Mouse (Mus musculus): ENCODE measurements around the gene Lmo3. TPM values are rescaled to one million over a fixed set of nuclear protein-coding genes. Genes with fewer than 3 reads are reported as not detected.

The Lmo3 gene
- polyA plus RNA-seq, 1 experiment from 2014 or later: 191 TPM

DNA sequence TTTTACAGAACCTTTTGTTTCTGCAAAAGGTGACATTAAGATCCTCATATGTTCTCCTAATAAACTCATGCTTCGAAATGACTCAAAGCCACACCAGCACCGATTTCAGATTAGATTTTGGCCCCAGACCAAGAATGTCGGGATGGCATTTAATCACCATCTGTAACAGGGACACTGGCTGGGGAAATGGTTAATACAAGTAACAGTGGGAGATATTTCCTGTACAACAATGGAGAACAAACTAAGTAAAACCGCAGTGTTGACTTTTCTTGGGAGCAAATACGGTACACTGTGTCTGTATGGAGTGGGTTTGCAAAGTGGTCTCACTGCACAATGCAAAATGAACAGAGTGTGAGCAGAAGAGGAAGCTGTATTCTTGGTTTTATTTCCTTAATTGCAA, 217.7 kb downstream of the Lmo3 start:
- Histone ChIP-seq H3K4me3 (ENCODE audit: low read depth, low read length) (no peak overlapping the region), H3K4me2 (ENCODE audit: low read length) (no peak overlapping the region), H3K9me3 (replicated peaks; ENCODE audit: control insufficient read depth, low read length, poor library complexity, severe bottlenecking) (no peaks in the 10 kb centered on the region), H3K27me3 (ENCODE audit: control insufficient read depth, insufficient read depth, low read depth, low read length) (no peaks in the 10 kb centered on the region), H3K9ac (ENCODE audit: low read depth, low read length) (no peak overlapping the region), H3K27ac (ENCODE audit: low read length) (no peak overlapping the region), H3K36me3 (ENCODE audit: control insufficient read depth, insufficient read depth, low read length) (no peaks in the 10 kb centered on the region), H3K4me1 (ENCODE audit: control insufficient read depth, insufficient read depth, low read length) (no peaks in the 10 kb centered on the region)
- no peak for ATAC-seq
- 68% methylated on average over 5 of the region's 5 CpGs for WGBS

DNA sequence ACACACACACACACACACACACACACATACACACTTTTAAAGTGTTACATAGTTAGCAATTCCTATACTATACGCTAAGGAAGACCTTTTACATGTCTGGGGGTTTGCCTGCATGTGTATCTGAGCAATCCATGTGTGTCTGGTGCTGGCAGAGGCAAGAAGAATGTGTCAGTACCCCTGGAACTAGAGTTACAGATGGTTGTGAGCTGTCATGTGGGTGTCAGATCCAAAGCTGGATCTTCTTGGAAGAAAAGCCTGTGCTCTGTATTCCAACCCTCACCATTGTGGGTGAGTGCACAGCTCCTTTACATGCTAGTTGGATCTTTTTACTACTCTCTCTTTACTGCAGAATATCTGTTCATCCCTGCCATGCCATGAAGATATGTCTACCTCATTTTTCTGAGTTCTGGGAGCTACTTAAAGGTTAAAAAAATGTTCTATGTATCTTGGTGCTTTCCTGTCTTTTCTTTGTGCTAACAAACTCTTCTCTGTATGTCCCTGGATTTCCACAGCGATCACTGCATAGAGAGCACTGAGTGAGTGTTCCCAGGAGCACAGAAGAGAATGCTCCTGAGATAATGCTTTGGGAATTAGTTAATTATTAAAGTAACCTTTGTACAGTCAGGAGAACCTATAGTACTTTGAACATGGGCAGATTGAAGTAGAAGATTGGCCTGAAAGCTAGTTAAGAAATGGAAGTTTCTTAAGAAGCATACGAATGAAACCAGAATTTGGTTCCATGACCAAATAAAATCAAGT, 231.0 kb downstream of the Lmo3 start:
- ATAC-seq: no peak
- Histone ChIP-seq H3K9ac (ENCODE audit: low read depth, low read length) (no peak overlapping the region), H3K36me3 (ENCODE audit: control insufficient read depth, insufficient read depth, low read length) (no peaks in the 10 kb centered on the region), H3K4me1 (ENCODE audit: control insufficient read depth, insufficient read depth, low read length) (no peaks in the 10 kb centered on the region), H3K27ac (ENCODE audit: low read length) (no peak overlapping the region), H3K4me2 (ENCODE audit: low read length) (no peak overlapping the region), H3K27me3 (ENCODE audit: control insufficient read depth, insufficient read depth, low read depth, low read length) (no peaks in the 10 kb centered on the region), H3K4me3 (ENCODE audit: low read depth, low read length) (no peak overlapping the region), H3K9me3 (replicated peaks; ENCODE audit: control insufficient read depth, low read length, poor library complexity, severe bottlenecking) (no peaks in the 10 kb centered on the region)
- WGBS: 84% methylated on average over 3 of the region's 3 CpGs

DNA sequence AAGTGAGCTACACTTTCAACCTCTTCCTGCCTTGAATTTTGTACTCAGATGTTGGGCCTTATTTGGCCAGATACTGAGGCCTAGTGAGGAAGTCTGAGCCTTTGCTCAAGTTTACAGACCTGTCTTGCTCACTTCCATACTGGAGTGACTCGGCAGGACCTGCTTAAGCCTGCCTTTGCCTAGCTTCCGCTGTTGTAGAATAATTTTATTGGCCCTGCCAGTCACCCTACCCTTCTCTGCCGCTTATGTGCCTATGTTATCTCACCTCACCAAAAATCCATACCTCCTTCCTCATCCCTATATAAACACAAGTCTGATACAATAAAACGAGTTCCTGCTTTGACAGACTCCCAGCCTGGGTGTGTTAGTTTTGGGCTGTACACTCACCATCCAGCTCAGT, 235.2 kb downstream of the Lmo3 start:
- 92% methylated on average over 4 of the region's 4 CpGs for WGBS
- peaks cover 6% of the 10 kb centered on the region; the same call in 1 of the 2 replicates for H3K9me3 ChIP-seq (replicated peaks; ENCODE audit: control insufficient read depth, low read length, poor library complexity, severe bottlenecking)
- no peaks in the 10 kb centered on the region for H3K36me3 ChIP-seq (ENCODE audit: control insufficient read depth, insufficient read depth, low read length)
- H3K27ac ChIP-seq (ENCODE audit: low read length): no peak overlapping the region
- no peak overlapping the region for H3K9ac ChIP-seq (ENCODE audit: low read depth, low read length)
- no peak overlapping the region for H3K4me2 ChIP-seq (ENCODE audit: low read length)
- no peak for ATAC-seq
- H3K4me3 ChIP-seq (ENCODE audit: low read depth, low read length): no peak overlapping the region
- H3K27me3 ChIP-seq (ENCODE audit: control insufficient read depth, insufficient read depth, low read depth, low read length): no peaks in the 10 kb centered on the region
- H3K4me1 ChIP-seq (ENCODE audit: control insufficient read depth, insufficient read depth, low read length): no peaks in the 10 kb centered on the region

DNA sequence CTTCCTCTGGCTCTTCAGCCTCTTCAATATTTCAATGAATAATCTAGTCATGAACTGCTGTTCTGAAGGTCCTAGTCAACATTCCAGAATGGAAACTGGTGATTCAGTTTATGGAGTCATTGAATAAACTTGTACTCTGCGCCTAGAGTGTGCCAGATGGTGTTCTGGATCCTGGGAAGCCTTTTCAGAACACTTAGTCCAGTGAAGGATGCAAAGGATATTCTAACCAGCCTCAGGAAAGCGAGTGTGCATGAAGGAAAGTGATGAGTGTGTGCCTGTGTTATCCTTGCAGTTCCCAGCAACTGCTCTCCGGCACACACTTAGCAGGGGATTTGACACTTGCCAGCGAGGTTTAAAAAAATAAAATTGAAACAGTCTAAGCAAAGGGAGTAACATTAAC, 245.9 kb downstream of the Lmo3 start:
- H3K4me3 ChIP-seq (ENCODE audit: low read depth, low read length): no peak overlapping the region
- no peak overlapping the region for H3K27ac ChIP-seq (ENCODE audit: low read length)
- no peak overlapping the region for H3K4me2 ChIP-seq (ENCODE audit: low read length)
- no peaks in the 10 kb centered on the region for H3K4me1 ChIP-seq (ENCODE audit: control insufficient read depth, insufficient read depth, low read length)
- no peak overlapping the region for H3K9ac ChIP-seq (ENCODE audit: low read depth, low read length)
- 81% methylated on average over 4 of the region's 4 CpGs for WGBS
- 0 out of 2 replicates have a peak, but pooled peaks cover 2% of the 10 kb centered on the region for H3K9me3 ChIP-seq (replicated peaks; ENCODE audit: control insufficient read depth, low read length, poor library complexity, severe bottlenecking)
- ATAC-seq: no peak
- H3K27me3 ChIP-seq (ENCODE audit: control insufficient read depth, insufficient read depth, low read depth, low read length): no peaks in the 10 kb centered on the region
- no peaks in the 10 kb centered on the region for H3K36me3 ChIP-seq (ENCODE audit: control insufficient read depth, insufficient read depth, low read length)

DNA sequence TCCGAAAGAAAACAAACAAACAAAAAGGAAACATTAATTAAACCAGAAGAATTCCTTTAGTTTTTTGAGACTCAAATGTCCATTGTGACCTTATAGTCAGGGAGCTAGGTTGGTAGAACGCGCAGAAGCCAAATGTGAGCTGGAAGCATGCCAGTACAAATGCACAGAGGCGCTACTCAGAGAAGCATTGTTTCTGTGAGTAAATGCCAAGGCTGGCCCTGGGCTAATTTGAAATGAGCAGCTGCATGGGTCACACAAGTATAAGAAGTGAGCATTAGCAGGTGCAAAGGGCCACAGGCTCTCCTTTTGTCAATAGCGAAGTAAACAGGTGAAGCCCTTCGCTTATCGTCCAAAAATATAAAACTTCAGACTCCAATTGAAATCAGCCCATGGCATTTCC, 247.8 kb downstream of the Lmo3 start:
- no peak for ATAC-seq
- no peaks in the 10 kb centered on the region for H3K9me3 ChIP-seq (replicated peaks; ENCODE audit: control insufficient read depth, low read length, poor library complexity, severe bottlenecking)
- H3K4me2 ChIP-seq (ENCODE audit: low read length): no peak overlapping the region
- 68% methylated on average over 7 of the region's 7 CpGs for WGBS
- H3K36me3 ChIP-seq (ENCODE audit: control insufficient read depth, insufficient read depth, low read length): no peaks in the 10 kb centered on the region
- H3K4me3 ChIP-seq (ENCODE audit: low read depth, low read length): no peak overlapping the region
- no peak overlapping the region for H3K27ac ChIP-seq (ENCODE audit: low read length)
- no peaks in the 10 kb centered on the region for H3K4me1 ChIP-seq (ENCODE audit: control insufficient read depth, insufficient read depth, low read length)
- no peak overlapping the region for H3K9ac ChIP-seq (ENCODE audit: low read depth, low read length)
- no peaks in the 10 kb centered on the region for H3K27me3 ChIP-seq (ENCODE audit: control insufficient read depth, insufficient read depth, low read depth, low read length)

DNA sequence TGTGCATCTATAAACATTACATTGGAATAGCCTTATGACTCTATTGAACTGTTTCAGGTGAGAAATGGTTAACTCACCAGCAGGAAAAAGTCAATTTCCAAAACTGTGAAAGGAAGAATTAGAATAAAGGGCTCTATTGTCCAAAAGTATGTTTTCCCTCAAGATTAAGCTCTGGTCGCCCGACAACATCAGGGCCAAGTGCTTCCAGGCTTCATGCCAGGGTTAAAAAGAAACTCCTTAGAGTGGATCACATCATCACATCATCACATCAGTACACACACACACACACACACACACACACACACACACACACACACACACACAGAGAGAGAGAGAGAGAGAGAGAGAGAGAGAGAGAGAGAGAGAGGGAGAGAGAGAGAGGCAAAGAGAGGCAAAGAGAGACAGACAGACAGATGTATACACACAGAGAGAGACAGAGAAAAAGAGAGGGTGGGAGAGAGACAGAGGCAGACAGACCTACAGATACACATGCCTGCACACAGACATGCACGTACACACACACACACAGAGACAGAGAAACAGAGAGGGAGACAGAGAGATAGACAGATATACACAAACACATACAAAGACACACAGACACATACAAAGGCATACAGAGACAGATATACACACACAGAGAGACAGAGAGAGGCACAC, 255.9 kb downstream of the Lmo3 start:
- WGBS: 41% methylated on average over 3 of the region's 3 CpGs

DNA sequence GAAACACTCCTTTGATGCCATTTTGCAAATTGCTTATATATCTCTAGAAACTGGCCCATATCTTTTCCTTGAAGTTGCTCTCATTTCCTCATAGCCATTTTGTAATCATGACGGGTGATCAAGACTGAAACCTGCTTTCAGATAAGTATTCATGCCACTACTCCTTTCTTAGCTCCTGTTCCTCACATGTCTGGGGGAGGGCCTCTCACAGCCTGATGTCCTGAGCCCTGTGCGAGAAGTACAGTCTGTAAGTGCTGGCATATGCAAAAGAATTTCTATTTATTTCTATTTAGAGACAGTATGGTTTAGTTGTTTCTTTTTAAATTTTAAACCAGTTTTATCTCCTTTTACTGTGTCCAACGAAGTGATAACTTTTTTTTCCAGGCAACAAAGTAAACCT, 256.6 kb downstream of the Lmo3 start:
- H3K9ac ChIP-seq (ENCODE audit: low read depth, low read length): no peak overlapping the region
- 69% methylated on average over 3 of the region's 3 CpGs for WGBS

More for the DNA sequence above, 255.9 kb downstream of the Lmo3 start:
- Histone ChIP-seq H3K4me1 (ENCODE audit: control insufficient read depth, insufficient read depth, low read length) (no peaks in the 10 kb centered on the region), H3K9ac (ENCODE audit: low read depth, low read length) (no peak overlapping the region), H3K4me2 (ENCODE audit: low read length) (no peak overlapping the region), H3K27ac (ENCODE audit: low read length) (no peak overlapping the region), H3K36me3 (ENCODE audit: control insufficient read depth, insufficient read depth, low read length) (no peaks in the 10 kb centered on the region), H3K4me3 (ENCODE audit: low read depth, low read length) (no peak overlapping the region), H3K27me3 (ENCODE audit: control insufficient read depth, insufficient read depth, low read depth, low read length) (no peaks in the 10 kb centered on the region), H3K9me3 (replicated peaks; ENCODE audit: control insufficient read depth, low read length, poor library complexity, severe bottlenecking) (no peaks in the 10 kb centered on the region)
- no peak for ATAC-seq

DNA sequence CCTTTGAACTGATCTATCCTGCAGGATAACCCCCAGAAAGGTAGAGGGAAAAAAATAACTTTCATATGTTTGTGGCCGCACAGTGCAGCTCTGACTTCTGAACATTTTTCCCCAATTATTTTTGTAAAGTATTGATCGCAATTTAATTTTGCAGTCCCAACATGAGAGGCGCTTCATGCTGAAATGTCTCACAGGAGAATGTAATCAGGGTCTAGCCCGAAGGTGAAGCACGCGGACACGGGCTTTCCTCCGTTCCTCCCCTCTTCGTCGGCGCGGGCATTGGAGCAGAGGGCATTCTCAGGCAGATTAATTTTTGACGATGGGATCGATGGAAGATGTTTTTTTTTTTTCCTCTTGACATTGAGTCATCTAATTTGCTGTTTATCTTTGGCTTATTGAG, 258.4 kb downstream of the Lmo3 start:
- Histone ChIP-seq H3K9me3 (replicated peaks; ENCODE audit: control insufficient read depth, low read length, poor library complexity, severe bottlenecking) (no peaks in the 10 kb centered on the region), H3K9ac (ENCODE audit: low read depth, low read length) (no peak overlapping the region), H3K27ac (ENCODE audit: low read length) (no peak overlapping the region), H3K4me1 (ENCODE audit: control insufficient read depth, insufficient read depth, low read length) (no peaks in the 10 kb centered on the region), H3K36me3 (ENCODE audit: control insufficient read depth, insufficient read depth, low read length) (no peaks in the 10 kb centered on the region), H3K4me2 (ENCODE audit: low read length) (no peak overlapping the region), H3K4me3 (ENCODE audit: low read depth, low read length) (no peak overlapping the region), H3K27me3 (ENCODE audit: control insufficient read depth, insufficient read depth, low read depth, low read length) (no peaks in the 10 kb centered on the region)
- ATAC-seq: no peak
- 86% methylated on average over 14 of the region's 14 CpGs for WGBS

More for the DNA sequence above, 256.6 kb downstream of the Lmo3 start:
- Histone ChIP-seq H3K4me2 (ENCODE audit: low read length) (no peak overlapping the region), H3K27me3 (ENCODE audit: control insufficient read depth, insufficient read depth, low read depth, low read length) (no peaks in the 10 kb centered on the region), H3K4me3 (ENCODE audit: low read depth, low read length) (no peak overlapping the region), H3K4me1 (ENCODE audit: control insufficient read depth, insufficient read depth, low read length) (no peaks in the 10 kb centered on the region), H3K36me3 (ENCODE audit: control insufficient read depth, insufficient read depth, low read length) (no peaks in the 10 kb centered on the region), H3K9me3 (replicated peaks; ENCODE audit: control insufficient read depth, low read length, poor library complexity, severe bottlenecking) (no peaks in the 10 kb centered on the region), H3K27ac (ENCODE audit: low read length) (no peak overlapping the region)
- ATAC-seq: no peak

DNA sequence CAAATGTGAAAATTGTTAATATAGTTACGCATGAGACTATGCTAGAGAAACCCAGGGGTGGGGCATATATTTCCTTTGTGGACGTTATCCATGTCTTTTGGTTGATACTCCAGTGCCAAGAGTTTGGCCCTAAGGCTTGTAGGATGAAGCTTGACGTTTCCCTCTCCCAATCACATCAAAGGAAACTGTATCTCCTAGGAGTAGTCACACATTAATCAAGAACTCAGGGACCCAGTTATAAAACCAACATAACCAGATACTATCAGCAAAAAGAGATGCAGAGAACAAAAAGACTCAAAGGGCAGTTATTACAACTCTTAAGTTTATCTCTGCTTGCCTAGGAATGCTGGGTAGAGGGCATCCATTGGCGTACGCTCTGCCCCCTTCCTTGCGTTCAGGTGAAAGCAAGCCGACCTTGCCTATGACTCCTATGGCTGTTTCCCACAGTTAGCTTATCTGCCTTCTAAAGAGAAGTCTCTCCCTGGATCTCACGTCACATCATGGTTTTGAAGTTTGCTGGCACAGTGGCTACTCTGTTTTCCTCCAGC, 261.5 kb downstream of the Lmo3 start:
- Histone ChIP-seq H3K9me3 (replicated peaks; ENCODE audit: control insufficient read depth, low read length, poor library complexity, severe bottlenecking) (no peaks in the 10 kb centered on the region), H3K4me2 (ENCODE audit: low read length) (no peak overlapping the region), H3K9ac (ENCODE audit: low read depth, low read length) (no peak overlapping the region), H3K27me3 (ENCODE audit: control insufficient read depth, insufficient read depth, low read depth, low read length) (no peaks in the 10 kb centered on the region), H3K4me1 (ENCODE audit: control insufficient read depth, insufficient read depth, low read length) (no peaks in the 10 kb centered on the region), H3K4me3 (ENCODE audit: low read depth, low read length) (no peak overlapping the region), H3K36me3 (ENCODE audit: control insufficient read depth, insufficient read depth, low read length) (no peaks in the 10 kb centered on the region), H3K27ac (ENCODE audit: low read length) (no peak overlapping the region)
- 86% methylated on average over 8 of the region's 8 CpGs for WGBS
- no peak for ATAC-seq
